Mouse (Mus musculus) neural tube, embryonic 12.5 days (tissue): ENCODE data around the gene Vrk1. TPM values are rescaled to one million over a fixed set of nuclear protein-coding genes. Genes with fewer than 3 reads are reported as not detected.

Experiments used
- ATAC-seq: fragments of 200-750 bp; cut with Nextera tagmentation; 2 replicates; pipeline ENCODE4 v1.8.0; 2017; ENCODE audit warnings: low read depth, mild to moderate bottlenecking, moderate TSS enrichment, moderate library complexity; ENCODE audit not compliant: low FRiP score
- H3K27ac ChIP-seq: fragments of 300-500 bp; sonication (generic); 2 replicates; pipeline ENCODE4 v1.5.1; 2016
- H3K27me3 ChIP-seq: fragments of 300-500 bp; sonication (generic); replicated peaks from 2 replicates; pipeline ENCODE4 v1.6.1; 2016; ENCODE audit warnings: mild to moderate bottlenecking
- H3K36me3 ChIP-seq: fragments of 300-500 bp; sonication (generic); 2 replicates; pipeline ENCODE4 v1.6.1; 2016; ENCODE audit warnings: mild to moderate bottlenecking
- H3K4me1 ChIP-seq: fragments of 300-500 bp; sonication (generic); 2 replicates; pipeline ENCODE4 v1.6.1; 2016
- H3K4me2 ChIP-seq: fragments of 300-500 bp; sonication (generic); replicated peaks from 2 replicates; pipeline ENCODE4 v1.6.1; 2016; ENCODE audit warnings: mild to moderate bottlenecking
- H3K4me3 ChIP-seq: fragments of 300-500 bp; sonication (generic); 2 replicates; pipeline ENCODE4 v1.5.1; 2016
- H3K9ac ChIP-seq: fragments of 300-500 bp; sonication (generic); 2 replicates; pipeline ENCODE4 v1.6.1; 2016; ENCODE audit warnings: mild to moderate bottlenecking
- H3K9me3 ChIP-seq: fragments of 300-500 bp; sonication (generic); 2 replicates; pipeline ENCODE4 v1.6.1; 2016; ENCODE audit warnings: mild to moderate bottlenecking
- WGBS: fragments of 180-500 bp; shearing (Covaris S2); methylation state at CpG from one replicate; pipeline ENCODE4 v1.1.7; 2016; 5-methylcytosine and 5-hydroxymethylcytosine counted together
- polyA plus RNA-seq: library from polyadenylated mRNA; unstranded; fragments of >200 nt; fragmentation: Nextera tagmentation; extraction: Ambion mirVana; gene quantifications from 2 replicates; pipeline ENCODE4 v1.2.1, GENCODE M21; 2016

Vrk1 gene
- 59.7 and 61.5 TPM in 2 replicates for polyA plus RNA-seq

GRCm38 (mm10) chr12:106010065-106010915 lies at the start of gene Vrk1:
Vrk1 (plus strand) TSS chr12:106010228.
- H3K9ac ChIP-seq = peak within 1 kb of the TSS; percentile 80
- peaks cover 6% of the 10 kb centered on the region; the same call in 1 of the 2 replicates for H3K4me1 ChIP-seq
- peak within 1 kb of the TSS; percentile 90 for H3K4me3 ChIP-seq
- H3K4me2 ChIP-seq = peak within 1 kb of the TSS; percentile 88
- peak within 1 kb of the TSS; percentile 26; the same call in 1 of the 2 replicates for H3K27ac ChIP-seq
- no peaks in the 10 kb centered on the region for H3K27me3 ChIP-seq
- H3K9me3 ChIP-seq = 0 out of 2 replicates have a peak, but pooled peaks cover 4% of the 10 kb centered on the region
- WGBS = under 1% methylated on average over 71 of the region's 72 CpGs
- ATAC-seq = peak; percentile 99
- no peaks in the 10 kb centered on the region for H3K36me3 ChIP-seq

GRCm38 (mm10) chr12:105960592-105961330 lies 49.3 kb upstream of the Vrk1 start:
- 9% methylated on average over 19 of the region's 19 CpGs for WGBS
- Histone ChIP-seq H3K4me2 (peak overlapping the region; percentile 31), H3K9me3 (no peaks in the 10 kb centered on the region), H3K36me3 (no peaks in the 10 kb centered on the region), H3K4me1 (peaks cover 29% of the 10 kb centered on the region), H3K4me3 (no peak overlapping the region), H3K27me3 (no peaks in the 10 kb centered on the region), H3K27ac (no peak overlapping the region; the same call in 1 of the 2 replicates), H3K9ac (no peak overlapping the region; the same call in 1 of the 2 replicates)
- ATAC-seq = no peak

- H3K4me3 ChIP-seq = no peak overlapping the region
- no peaks in the 10 kb centered on the region for H3K27me3 ChIP-seq
- H3K27ac ChIP-seq = no peak overlapping the region
- peak overlapping the region; percentile 88 for H3K4me2 ChIP-seq
- no peak overlapping the region for H3K9ac ChIP-seq
- ATAC-seq = no peak
- 5% methylated on average over 12 of the region's 12 CpGs for WGBS
- no peaks in the 10 kb centered on the region for H3K9me3 ChIP-seq
- H3K36me3 ChIP-seq = no peaks in the 10 kb centered on the region
- peaks cover 22% of the 10 kb centered on the region; the same call in 1 of the 2 replicates for H3K4me1 ChIP-seq
These were observed 48.4 kb upstream of the Vrk1 start for GRCm38 (mm10) chr12:105961667-105962066.

- H3K4me3 ChIP-seq = peak overlapping the region; percentile 35
- no peaks in the 10 kb centered on the region for H3K27me3 ChIP-seq
- H3K9ac ChIP-seq = peak overlapping the region; percentile 51
- 2% methylated on average over 36 of the region's 37 CpGs for WGBS
- peak; percentile 94 for ATAC-seq
- H3K4me2 ChIP-seq = peak overlapping the region; percentile 88
- peaks cover 22% of the 10 kb centered on the region; the same call in 1 of the 2 replicates for H3K4me1 ChIP-seq
- no peaks in the 10 kb centered on the region for H3K36me3 ChIP-seq
- H3K27ac ChIP-seq = no peak overlapping the region
- H3K9me3 ChIP-seq = no peaks in the 10 kb centered on the region
These were observed 47.7 kb upstream of the Vrk1 start for GRCm38 (mm10) chr12:105962103-105963011.

GRCm38 (mm10) chr12:105963012-105963572 lies 46.9 kb upstream of the Vrk1 start:
- H3K4me2 ChIP-seq = peak overlapping the region; percentile 88
- peak; percentile 34 for ATAC-seq
- H3K27ac ChIP-seq = no peak overlapping the region

GRCm38 (mm10) chr12:105966887-105967637 lies 43.0 kb upstream of the Vrk1 start:
- 54% methylated on average over 19 of the region's 19 CpGs for WGBS
- Histone ChIP-seq H3K4me2 (no peak overlapping the region), H3K9ac (no peak overlapping the region), H3K27ac (no peak overlapping the region), H3K36me3 (no peaks in the 10 kb centered on the region), H3K27me3 (no peaks in the 10 kb centered on the region), H3K4me1 (0 out of 2 replicates have a peak, but pooled peaks cover 13% of the 10 kb centered on the region), H3K9me3 (no peaks in the 10 kb centered on the region), H3K4me3 (no peak overlapping the region)
- no peak for ATAC-seq

More at GRCm38 (mm10) chr12:105963012-105963572, 46.9 kb upstream of the Vrk1 start:
- Histone ChIP-seq H3K36me3 (no peaks in the 10 kb centered on the region), H3K27me3 (no peaks in the 10 kb centered on the region), H3K9ac (peak overlapping the region; percentile 51), H3K9me3 (no peaks in the 10 kb centered on the region), H3K4me3 (peak overlapping the region; percentile 35), H3K4me1 (peaks cover 27% of the 10 kb centered on the region; the same call in 1 of the 2 replicates)
- 3% methylated on average over 30 of the region's 30 CpGs for WGBS

GRCm38 (mm10) chr12:105967806-105968205 lies 42.2 kb upstream of the Vrk1 start:
- no peaks in the 10 kb centered on the region for H3K9me3 ChIP-seq
- H3K4me1 ChIP-seq = 0 out of 2 replicates have a peak, but pooled peaks cover 7% of the 10 kb centered on the region
- no peak overlapping the region for H3K27ac ChIP-seq
- H3K36me3 ChIP-seq = no peaks in the 10 kb centered on the region
- H3K4me3 ChIP-seq = no peak overlapping the region
- peak overlapping the region; percentile 50 for H3K4me2 ChIP-seq
- no peaks in the 10 kb centered on the region for H3K27me3 ChIP-seq
- ATAC-seq = no peak
- H3K9ac ChIP-seq = 0 out of 2 replicates have a peak overlapping the region, but pooled peaks have one; percentile 10
- 13% methylated on average over 18 of the region's 18 CpGs for WGBS

- Histone ChIP-seq H3K9me3 (no peaks in the 10 kb centered on the region), H3K27ac (no peak overlapping the region), H3K9ac (no peak overlapping the region), H3K36me3 (no peaks in the 10 kb centered on the region), H3K4me3 (no peak overlapping the region), H3K4me1 (peaks cover 24% of the 10 kb centered on the region), H3K27me3 (no peaks in the 10 kb centered on the region), H3K4me2 (no peak overlapping the region)
- 60% methylated on average over 7 of the region's 7 CpGs for WGBS
- ATAC-seq = no peak
These were observed 38.8 kb upstream of the Vrk1 start for GRCm38 (mm10) chr12:105971182-105971581.

- Histone ChIP-seq H3K9ac (no peak overlapping the region), H3K4me1 (peaks cover 23% of the 10 kb centered on the region), H3K36me3 (no peaks in the 10 kb centered on the region), H3K4me3 (no peak overlapping the region), H3K27ac (no peak overlapping the region), H3K27me3 (no peaks in the 10 kb centered on the region), H3K4me2 (no peak overlapping the region), H3K9me3 (no peaks in the 10 kb centered on the region)
- no peak for ATAC-seq
- 89% methylated on average over 8 of the region's 8 CpGs for WGBS
These were observed 37.4 kb upstream of the Vrk1 start for GRCm38 (mm10) chr12:105972673-105973072.

GRCm38 (mm10) chr12:105973691-105974090 lies 36.3 kb upstream of the Vrk1 start:
- H3K27ac ChIP-seq = peak overlapping the region; percentile 33; the same call in 1 of the 2 replicates
- ATAC-seq = peak; percentile 85
- H3K4me1 ChIP-seq = peaks cover 19% of the 10 kb centered on the region
- no peaks in the 10 kb centered on the region for H3K36me3 ChIP-seq
- WGBS = 26% methylated on average over 9 of the region's 9 CpGs
- no peaks in the 10 kb centered on the region for H3K27me3 ChIP-seq
- 0 out of 2 replicates have a peak overlapping the region, but pooled peaks have one; percentile 10 for H3K9ac ChIP-seq
- no peak overlapping the region for H3K4me2 ChIP-seq
- H3K9me3 ChIP-seq = no peaks in the 10 kb centered on the region
- H3K4me3 ChIP-seq = no peak overlapping the region
